Mouse (Mus musculus): ENCODE results near the gene Mtg1. TPM values are rescaled to one million over a fixed set of nuclear protein-coding genes. Genes with fewer than 3 reads are reported as not detected.
"Not testable (repeated sequence)": the region's sequence is repeated elsewhere in the genome, so short reads cannot be mapped to it uniquely, and the experiment has no call there.

Mtg1 gene
- total RNA-seq, 2 experiments from 2014 or later, result 20.8 to 20.9 TPM

- intact Hi-C loops (cut with DNase I), result no loop called here
- peak; percentile 85 for DNase-seq (ENCODE audit: low spot score in 2 of 2)
These were observed 11.9 kb upstream of the Mtg1 start for GRCm38 (mm10) chr7:140125278-140126021.

GRCm38 (mm10) chr7:140126022-140126350, 11.4 kb upstream of the Mtg1 start:
- no peak for DNase-seq (ENCODE audit: low spot score in 2 of 2)
- intact Hi-C loops (cut with DNase I), result no loop called here

GRCm38 (mm10) chr7:140126934-140127333, 10.4 kb upstream of the Mtg1 start:
- intact Hi-C loops (cut with DNase I), result no loop called here
- no peak for DNase-seq (ENCODE audit: low spot score in 2 of 2)

GRCm38 (mm10) chr7:140127911-140128310, 9.5 kb upstream of the Mtg1 start:
- intact Hi-C loops (cut with DNase I), result no loop called here
- DNase-seq (ENCODE audit: low spot score in 2 of 2), result no peak

GRCm38 (mm10) chr7:140132184-140132583, 5.2 kb upstream of the Mtg1 start:
- intact Hi-C loops (cut with DNase I); DNase-seq (ENCODE audit: low spot score in 2 of 2): not testable (repeated sequence)

GRCm38 (mm10) chr7:140134033-140134432, 3.3 kb upstream of the Mtg1 start:
- intact Hi-C loops (cut with DNase I); DNase-seq (ENCODE audit: low spot score in 2 of 2): not testable (repeated sequence)

GRCm38 (mm10) chr7:140135106-140135770, 2.1 kb upstream of the Mtg1 start:
- intact Hi-C loops (cut with DNase I), result no loop called here
- no peak for DNase-seq (ENCODE audit: low spot score in 2 of 2)

GRCm38 (mm10) chr7:140138021-140138310, 602 bp downstream of the Mtg1 start:
- DNase-seq (ENCODE audit: low spot score in 2 of 2), result no peak
- intact Hi-C loops (cut with DNase I), result no loop called here

- intact Hi-C loops (cut with DNase I), result loop anchor here (2.0 kb wide), 1 partner anchor 63 kb away; no protein-coding TSS in a partner anchor
These were observed 4.0 kb downstream of the Mtg1 start for GRCm38 (mm10) chr7:140141350-140141749.

GRCm38 (mm10) chr7:140144550-140144949, 7.2 kb downstream of the Mtg1 start:
- no peak for DNase-seq (ENCODE audit: low spot score in 2 of 2)
- intact Hi-C loops (cut with DNase I), result no loop called here

More at GRCm38 (mm10) chr7:140141350-140141749, 4.0 kb downstream of the Mtg1 start:
- peak in 1 of 2 experiments; percentile 40 for DNase-seq (ENCODE audit: low spot score in 2 of 2)

- peak; percentile 66 to 69 for DNase-seq (ENCODE audit: low spot score in 2 of 2)
- intact Hi-C loops (cut with DNase I), result loop anchor here (2.0 to 10.0 kb wide), 2 partner anchors 581 to 675 kb away; no protein-coding TSS in a partner anchor
These were observed 16.0 kb downstream of the Mtg1 start for GRCm38 (mm10) chr7:140153383-140153782.

GRCm38 (mm10) chr7:140153829-140154217, 16.5 kb downstream of the Mtg1 start:
- DNase-seq (ENCODE audit: low spot score in 2 of 2), result no peak
- intact Hi-C loops (cut with DNase I), result loop anchor here (2.0 to 10.0 kb wide), 2 partner anchors 581 to 675 kb away; no protein-coding TSS in a partner anchor

- peak; percentile 80 to 84 for DNase-seq (ENCODE audit: low spot score in 2 of 2)
- intact Hi-C loops (cut with DNase I), result loop anchor here (10.0 kb wide), 1 partner anchor 580 kb away; no protein-coding TSS in a partner anchor
These were observed 17.0 kb downstream of the Mtg1 start, which contains the start of gene Sprn for GRCm38 (mm10) chr7:140154218-140154927. Gene Sprn, minus strand, starts transcription at chr7:140154877.

GRCm38 (mm10) chr7:140160363-140160762, 23.0 kb downstream of the Mtg1 start:
- intact Hi-C loops (cut with DNase I), result no loop called here
- DNase-seq (ENCODE audit: low spot score in 2 of 2), result no peak

GRCm38 (mm10) chr7:140164664-140165063, 27.3 kb downstream of the Mtg1 start, which contains the start of gene Olfr522:
Gene Olfr522, minus strand, starts transcription at chr7:140164764.
- intact Hi-C loops (cut with DNase I), result no loop called here
- DNase-seq (ENCODE audit: low spot score in 2 of 2), result no peak

GRCm38 (mm10) chr7:140167950-140168349, 30.6 kb downstream of the Mtg1 start:
- intact Hi-C loops (cut with DNase I), result no loop called here
- no peak for DNase-seq (ENCODE audit: low spot score in 2 of 2)

GRCm38 (mm10) chr7:140169386-140169785, 32.0 kb downstream of the Mtg1 start:
- intact Hi-C loops (cut with DNase I), result no loop called here
- DNase-seq (ENCODE audit: low spot score in 2 of 2), result no peak

- intact Hi-C loops (cut with DNase I), result no loop called here
These were observed 33.5 kb downstream of the Mtg1 start for GRCm38 (mm10) chr7:140170863-140171262.

GRCm38 (mm10) chr7:140172936-140173335, 35.6 kb downstream of the Mtg1 start, which contains the start of gene Olfr523:
Gene Olfr523, plus strand, starts transcription at chr7:140173217.
- no peak for DNase-seq (ENCODE audit: low spot score in 2 of 2)
- intact Hi-C loops (cut with DNase I), result no loop called here

More at GRCm38 (mm10) chr7:140170863-140171262, 33.5 kb downstream of the Mtg1 start:
- no peak for DNase-seq (ENCODE audit: low spot score in 2 of 2)

GRCm38 (mm10) chr7:140179176-140179575, 41.8 kb downstream of the Mtg1 start:
- DNase-seq (ENCODE audit: low spot score in 2 of 2), result no peak
- intact Hi-C loops (cut with DNase I), result no loop called here

Data from left cerebral cortex, postnatal 36 days (tissue).